Comparison of ENCODE assay signal across 23 mouse cellular contexts in genomic region chr1:131816886-131817285, GRCm38 (mm10). TPM values are rescaled to one million over a fixed set of nuclear protein-coding genes. Genes with fewer than 3 reads are reported as not detected.
"Had no signal": no experiment of that assay in that cellular context is flagged by ENCODE, and none has a peak within 500 bp of the region (broad histone marks: within the 10 kb centered on the region; RNA-seq: fewer than 3 reads in every experiment).

No protein-coding gene starts in this region.

- H3K4me2 ChIP-seq: heart, embryonic 13.5 days; heart, embryonic 15.5 days; hindbrain, embryonic 14.5 days; kidney, embryonic 15.5 days; limb, embryonic 13.5 days; limb, embryonic 15.5 days; liver, embryonic 12.5 days had no signal

- H3K27me3 ChIP-seq: heart, embryonic 15.5 days; kidney, embryonic 15.5 days; limb, embryonic 13.5 days; limb, embryonic 15.5 days had no signal

- H3K9ac ChIP-seq: heart, embryonic 13.5 days; heart, embryonic 15.5 days; hindbrain, embryonic 14.5 days; kidney, embryonic 15.5 days; limb, embryonic 13.5 days; limb, embryonic 15.5 days; liver, embryonic 12.5 days; liver, embryonic 14.5 days had no signal

- ATAC-seq: hindbrain, embryonic 16.5 days; intestine, embryonic 16.5 days; liver, embryonic 12.5 days had no signal

- H3K4me3 ChIP-seq: heart, embryonic 10.5 days; heart, embryonic 13.5 days; heart, embryonic 15.5 days; kidney, embryonic 15.5 days; limb, embryonic 13.5 days; limb, embryonic 15.5 days; liver, embryonic 12.5 days had no signal

- H3K27ac ChIP-seq: heart, embryonic 10.5 days; heart, embryonic 13.5 days; heart, embryonic 15.5 days; hindbrain, embryonic 14.5 days; kidney, embryonic 15.5 days; kidney, postnatal 0 days; limb, embryonic 13.5 days; limb, embryonic 15.5 days; liver, embryonic 12.5 days; liver, embryonic 14.5 days had no signal

- H3K36me3 ChIP-seq: heart, embryonic 10.5 days; heart, embryonic 13.5 days; heart, embryonic 15.5 days; kidney, embryonic 15.5 days; limb, embryonic 13.5 days; limb, embryonic 15.5 days; liver, embryonic 12.5 days had no signal

- H3K4me1 ChIP-seq: kidney, embryonic 15.5 days; limb, embryonic 13.5 days; limb, embryonic 15.5 days; liver, embryonic 12.5 days had no signal

- H3K9me3 ChIP-seq: heart, embryonic 10.5 days; heart, embryonic 13.5 days; kidney, embryonic 15.5 days; limb, embryonic 15.5 days; liver, embryonic 12.5 days had no signal

- DNase-seq: gastrocnemius, postnatal 14 days; gastrocnemius, postnatal 36 days; heart, postnatal 36 days; kidney, adult 11 months; kidney, adult 2 months; kidney, adult 9 months; kidney, postnatal 14 days; kidney, postnatal 36 days; layer of hippocampus, adult 9-11 months; layer of hippocampus, postnatal 36 days had no signal

RNA-seq across cellular contexts. Expression of gene Pm20d1, which starts 19.7 kb away (rescaled TPM):
- total RNA-seq: hematopoietic stem cell, adult 5-6 weeks had no signal
